Mouse (Mus musculus) 416B (cell line): ENCODE measurements around the gene Rrp9.

Experiments
- DNase-seq: peaks from one replicate; pipeline ENCODE4 v3.0.0; 2011; ENCODE audit warnings: low read depth

Rrp9 gene

GRCm38 (mm10) chr9:106475663-106476001 lies at the start of gene Rrp9:
Rrp9 (plus strand) TSS chr9:106475963.
- no peak for DNase-seq

DNA sequence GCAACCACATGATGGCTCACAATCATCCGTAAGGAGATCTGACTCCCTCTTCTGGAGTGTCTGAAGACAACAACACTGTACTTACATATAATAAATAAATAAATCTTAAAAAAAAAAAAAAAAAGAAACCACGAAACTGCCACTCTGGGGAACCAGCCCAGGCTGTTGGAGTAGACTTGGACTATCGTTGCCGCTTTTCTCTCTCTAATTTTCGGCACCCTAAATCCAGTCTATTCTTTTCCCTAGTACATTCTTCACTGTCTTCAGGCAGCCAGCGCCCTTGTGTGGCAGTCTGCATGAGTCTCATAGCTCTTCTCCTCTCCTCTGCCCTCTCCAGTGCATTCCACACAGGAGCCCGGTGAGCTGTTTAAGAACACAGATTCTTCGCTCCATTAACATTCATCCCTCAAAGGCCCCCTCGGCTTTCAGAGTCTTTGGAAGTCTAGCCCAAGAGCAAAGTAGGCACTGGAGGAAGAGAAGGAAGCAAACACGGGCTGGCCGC lies 47.0 kb upstream of the Rrp9 start:
- DNase-seq: peak; percentile 52

- peak; percentile 97 for DNase-seq
Observed at GRCm38 (mm10) chr9:106429221-106430014, 46.3 kb upstream of the Rrp9 start, which contains the start of gene Rpl29. Rpl29 (plus strand) TSS chr9:106429454.

DNA sequence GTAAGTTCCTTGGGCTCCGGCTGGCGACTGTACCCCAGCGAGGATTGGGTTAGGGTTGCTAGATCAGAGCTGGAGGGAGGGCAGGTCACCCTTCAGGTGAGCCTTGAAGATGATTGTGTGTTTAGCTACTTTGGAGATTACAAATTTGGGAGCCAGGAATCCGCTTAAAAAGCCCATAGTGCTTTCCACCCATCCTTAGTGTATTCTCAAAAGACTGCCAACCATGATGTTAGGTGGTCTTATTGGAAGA lies 45.8 kb upstream of the Rrp9 start:
- DNase-seq: no peak

GRCm38 (mm10) chr9:106433389-106433788 lies 42.4 kb upstream of the Rrp9 start:
- DNase-seq: no peak

DNA sequence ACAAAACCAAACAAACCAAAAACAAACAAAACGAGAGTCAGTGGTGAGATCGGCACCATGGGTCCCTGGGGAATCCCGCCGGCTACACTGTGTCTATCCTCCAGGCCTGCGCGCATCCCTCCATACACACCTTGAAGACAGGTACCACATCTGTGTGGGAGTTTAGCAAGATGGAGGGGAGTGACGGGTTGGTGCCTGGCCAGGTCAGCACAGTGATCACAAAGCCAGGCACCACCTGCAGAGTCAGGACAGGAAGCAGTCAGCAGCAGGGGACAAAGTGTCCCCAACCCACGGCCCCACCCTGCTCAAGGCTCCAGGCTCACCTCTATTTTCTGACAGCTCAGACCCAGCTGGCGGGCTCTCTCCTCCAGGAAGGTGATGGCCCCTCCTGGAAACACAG lies 39.2 kb upstream of the Rrp9 start:
- DNase-seq: no peak

GRCm38 (mm10) chr9:106442680-106443079 lies 33.1 kb upstream of the Rrp9 start:
- DNase-seq: no peak

DNA sequence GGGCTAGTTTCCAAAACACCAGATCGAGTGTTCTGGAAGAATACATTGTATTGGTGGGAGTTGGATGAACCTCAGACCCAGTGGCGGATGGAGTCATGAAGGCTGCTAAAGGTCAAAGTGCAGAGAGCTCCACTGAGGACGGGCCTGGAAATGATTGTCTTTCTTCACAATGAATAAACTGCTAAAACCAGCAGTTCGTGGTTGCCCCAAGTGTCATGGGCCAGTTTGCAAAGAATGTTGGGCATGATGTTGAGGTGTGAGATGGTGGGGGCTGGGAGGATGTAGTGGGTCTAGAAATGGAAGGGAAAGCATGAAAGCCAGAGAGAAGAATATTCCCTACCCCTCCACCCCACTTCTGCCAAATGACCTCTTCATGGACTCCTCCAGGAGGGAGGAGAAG lies 30.9 kb upstream of the Rrp9 start:
- no peak for DNase-seq

DNA sequence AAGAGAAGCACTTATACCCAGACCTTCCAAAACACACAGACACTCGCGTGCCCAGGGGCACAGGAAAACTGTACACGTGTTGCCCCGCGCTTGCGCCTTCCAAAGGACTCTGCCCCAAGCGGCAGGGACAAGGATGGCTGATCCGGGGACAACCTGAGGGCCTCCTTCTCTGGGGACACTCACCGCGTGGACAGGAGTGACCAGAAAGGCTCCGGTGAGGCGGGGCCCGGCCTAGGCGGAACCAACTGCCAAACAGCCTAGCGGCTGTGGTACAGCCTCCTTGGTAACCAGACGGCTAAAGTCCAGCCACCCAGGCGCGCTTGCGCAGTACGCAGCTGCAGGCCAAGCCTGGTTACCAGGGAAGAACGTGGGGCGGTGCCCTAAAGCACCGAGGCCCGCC lies 28.4 kb upstream of the Rrp9 start, which contains the start of the genes Abhd14b and Abhd14a:
Abhd14b (plus strand) TSS at position 112 of the 400 bp plus-strand sequence.
Abhd14a (minus strand) TSS at position 331 of the 400 bp plus-strand sequence.
- peak; percentile 95 for DNase-seq

GRCm38 (mm10) chr9:106447951-106448350 lies 27.8 kb upstream of the Rrp9 start:
- DNase-seq: no peak

DNA sequence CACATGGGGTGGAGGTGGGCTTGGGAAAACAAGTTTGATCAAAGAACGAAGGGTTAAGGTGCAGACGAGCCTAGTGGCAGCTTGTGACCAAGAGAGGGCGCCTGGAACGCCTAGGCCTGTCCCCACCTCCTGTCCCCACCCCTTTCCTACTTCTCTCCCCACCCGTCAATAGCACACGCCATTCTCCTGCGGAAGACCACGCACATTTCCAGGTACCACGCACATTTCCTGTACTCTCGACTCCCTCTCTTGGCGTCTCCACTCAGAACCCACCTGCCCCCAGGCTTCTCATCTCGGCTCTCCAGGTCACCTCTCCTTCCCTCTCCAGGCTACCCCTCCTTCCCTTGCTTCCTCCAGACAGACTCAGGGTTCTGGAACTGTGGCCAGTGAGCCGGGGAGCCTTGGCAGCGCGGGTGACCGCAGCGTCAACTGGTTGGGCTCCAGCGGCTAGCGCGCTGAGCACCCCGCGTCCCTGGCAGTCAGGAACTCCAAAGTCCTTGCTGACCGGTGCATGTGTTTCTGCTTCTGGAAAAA lies 27.2 kb upstream of the Rrp9 start:
- peak; percentile 87 for DNase-seq

DNA sequence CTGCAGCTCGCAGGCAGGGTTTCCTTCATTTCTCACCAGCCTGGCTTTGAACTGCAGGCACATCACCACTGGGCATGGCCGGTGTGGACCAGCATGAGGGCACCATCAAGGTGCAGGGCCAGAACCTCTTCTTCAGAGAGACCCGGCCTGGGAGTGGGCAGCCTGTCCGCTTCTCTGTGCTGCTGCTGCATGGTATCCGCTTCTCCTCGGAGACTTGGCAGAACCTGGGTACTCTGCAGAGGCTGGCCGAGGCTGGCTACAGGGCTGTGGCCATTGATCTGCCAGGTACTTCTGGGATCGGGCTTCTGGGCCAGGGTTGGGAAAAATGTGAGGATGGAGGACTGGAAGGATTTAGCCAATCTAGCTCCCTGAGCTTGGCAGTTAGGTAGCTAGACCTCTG lies 25.8 kb upstream of the Rrp9 start:
- no peak for DNase-seq

GRCm38 (mm10) chr9:106450661-106451060 lies 25.1 kb upstream of the Rrp9 start:
- no peak for DNase-seq

GRCm38 (mm10) chr9:106451298-106451697 lies 24.5 kb upstream of the Rrp9 start:
- no peak for DNase-seq

GRCm38 (mm10) chr9:106451899-106452298 lies 23.9 kb upstream of the Rrp9 start:
- no peak for DNase-seq

DNA sequence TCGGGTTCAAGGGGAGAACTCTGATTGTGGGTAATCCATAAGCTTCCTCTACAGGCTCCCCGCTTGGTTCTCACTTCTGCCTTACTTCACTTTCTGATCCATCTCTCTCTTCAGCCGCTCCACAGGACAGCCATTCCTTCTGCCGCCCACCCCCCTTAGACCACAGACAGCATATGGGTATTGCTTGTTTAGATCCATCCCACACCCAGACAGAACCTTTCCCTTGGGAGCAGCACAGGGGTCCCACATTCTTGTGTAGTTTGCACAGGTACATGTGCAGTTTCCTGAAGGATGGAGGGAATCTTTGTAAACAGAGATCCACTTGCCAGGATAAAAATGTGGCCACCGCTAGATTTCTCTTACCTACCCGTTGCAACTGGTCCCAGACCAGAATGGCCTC lies 23.4 kb upstream of the Rrp9 start:
- no peak for DNase-seq

DNA sequence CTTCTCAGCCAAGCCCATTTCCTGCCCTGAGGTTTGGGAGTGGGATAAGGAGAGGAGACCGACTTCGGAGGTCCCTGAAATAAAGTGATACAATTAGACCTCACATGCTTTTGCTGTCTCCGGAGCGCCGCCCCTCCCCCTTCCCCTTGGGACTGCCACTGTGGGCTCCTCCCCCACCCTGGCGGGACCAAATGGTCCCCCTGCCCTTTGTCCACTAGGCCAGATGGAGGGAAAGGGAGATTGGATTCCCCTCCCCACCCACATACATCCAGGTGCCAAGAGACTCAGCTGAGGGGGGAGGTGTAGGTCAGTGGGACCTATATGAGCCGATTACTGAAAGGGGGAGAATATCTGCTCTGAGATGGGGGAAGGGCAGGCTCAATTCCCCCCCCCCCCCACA lies 22.9 kb upstream of the Rrp9 start:
- no peak for DNase-seq

DNA sequence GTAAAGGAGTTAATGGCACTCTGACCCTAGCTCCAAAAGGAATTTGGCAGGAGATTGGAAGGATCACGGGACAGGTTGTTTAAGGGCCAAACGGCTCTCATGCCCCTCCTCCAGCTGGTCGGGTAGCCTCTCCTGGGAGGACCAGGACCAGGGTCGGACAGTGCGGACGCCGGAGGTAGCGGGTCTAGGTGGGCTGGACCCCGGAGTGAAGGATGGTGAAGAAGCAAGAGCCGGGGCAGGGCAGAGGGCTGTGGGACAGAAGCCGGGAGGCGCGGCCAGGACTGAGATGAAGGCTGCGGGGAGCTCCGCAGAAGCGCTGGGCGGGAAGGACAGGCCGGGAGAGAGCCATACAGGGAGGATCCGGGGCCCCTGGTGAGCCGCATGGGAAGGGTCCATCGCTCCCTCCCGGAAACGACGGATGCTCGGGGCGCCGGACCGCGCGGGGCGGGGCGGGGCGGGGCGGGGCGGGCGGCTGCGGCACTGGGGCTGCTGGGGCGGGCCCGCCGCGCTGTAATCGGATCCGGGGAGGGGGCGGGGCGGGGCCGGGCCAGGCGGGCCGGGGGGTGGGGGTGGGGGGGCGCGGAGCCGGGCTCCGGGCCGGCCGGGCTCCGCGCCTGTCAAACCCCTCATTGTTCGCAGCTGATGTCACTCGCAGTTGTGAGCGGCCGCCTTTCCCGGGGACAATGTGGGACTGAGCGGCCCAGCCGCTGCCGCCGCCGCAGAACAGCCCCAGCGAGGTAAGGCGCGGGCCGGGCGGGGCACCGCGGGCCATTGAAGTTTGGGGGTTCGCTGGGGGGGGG lies 22.3 kb upstream of the Rrp9 start, which contains the start of gene Pcbp4:
Pcbp4 (plus strand) TSS at position 21 of the 800 bp plus-strand sequence.
- DNase-seq: peak; percentile 42

DNA sequence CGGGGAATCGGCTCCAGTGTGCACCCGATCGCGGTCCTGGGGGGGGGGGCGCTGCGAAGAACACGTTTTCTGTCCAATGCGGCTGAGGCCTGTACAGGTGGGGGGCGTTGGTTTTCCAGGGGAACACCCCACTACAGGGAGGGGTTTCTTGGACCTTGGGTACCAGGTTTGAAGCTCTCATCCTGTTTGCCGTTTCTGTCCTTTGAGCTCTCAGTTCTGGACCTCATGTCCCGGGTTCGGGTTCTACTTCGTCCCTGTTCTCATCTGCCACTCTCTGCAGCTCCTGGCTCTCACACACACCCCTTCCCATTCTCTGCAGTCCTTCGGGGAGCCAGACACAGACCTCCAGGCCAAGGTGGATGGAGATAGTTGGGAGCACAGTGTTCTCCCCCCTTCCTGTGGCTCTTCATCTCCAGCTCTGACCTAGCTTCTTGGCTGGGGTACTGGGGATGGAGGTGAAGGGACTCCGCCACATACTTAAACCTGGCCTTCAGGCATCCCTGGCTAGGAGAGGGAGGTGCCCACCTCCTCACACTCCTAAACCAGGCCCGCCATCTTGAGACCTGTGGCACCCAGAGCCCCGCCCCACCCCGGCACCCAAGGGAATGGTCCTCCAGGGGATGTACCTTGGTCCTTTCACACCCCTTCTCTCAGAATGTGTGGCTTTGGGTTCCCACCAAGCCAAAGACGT lies 21.5 kb upstream of the Rrp9 start:
- DNase-seq: no peak

- no peak for DNase-seq
Observed at GRCm38 (mm10) chr9:106454888-106455681, 20.7 kb upstream of the Rrp9 start.

DNA sequence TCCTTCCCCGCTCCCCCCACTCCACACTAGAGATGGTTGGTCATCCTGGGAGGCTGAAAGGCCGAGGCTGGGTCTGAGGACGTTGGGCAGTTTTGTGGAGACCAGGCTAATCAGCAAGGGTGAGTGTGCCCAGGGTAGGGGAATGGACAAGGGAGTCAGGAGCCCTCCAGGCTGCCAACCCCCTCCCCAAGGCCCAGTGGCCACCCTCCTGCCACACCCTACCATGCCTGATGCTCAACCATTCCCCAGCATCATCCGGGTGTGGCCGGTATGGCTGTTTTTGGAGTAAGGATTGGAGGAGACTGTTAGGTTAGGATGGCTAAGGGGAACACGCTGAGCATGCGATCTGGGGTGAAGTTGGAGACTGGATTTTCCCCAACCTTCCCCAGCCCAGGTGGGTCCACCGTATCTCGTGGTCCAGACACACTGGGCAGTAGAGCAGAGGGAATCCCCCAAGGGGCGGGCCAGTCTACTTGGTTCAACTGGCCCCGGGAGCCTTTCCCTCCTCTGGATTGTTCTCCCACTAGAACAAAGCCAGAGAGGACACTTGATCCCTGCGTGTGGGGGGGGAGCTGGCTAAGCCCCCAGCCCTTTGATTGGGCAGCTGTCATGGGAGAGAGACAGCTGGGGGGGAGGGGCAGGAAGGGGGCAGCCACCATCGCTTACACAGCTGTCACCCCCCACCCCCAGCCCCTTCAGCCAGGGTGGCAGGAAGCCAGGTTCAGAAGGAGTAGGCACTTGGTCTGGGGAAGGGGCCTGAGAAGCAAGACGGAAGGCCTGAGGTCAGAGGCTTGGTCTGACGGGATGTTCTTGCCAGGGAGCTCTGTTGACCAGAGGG lies 19.2 kb upstream of the Rrp9 start:
- no peak for DNase-seq
